Mouse (Mus musculus) G1E-ER4 (cell line): ENCODE measurements around the gene Tor1a. TPM values are rescaled to one million over a fixed set of nuclear protein-coding genes. Genes with fewer than 3 reads are reported as not detected.

Experiments used
- GATA1 ChIP-seq: IDR thresholded peaks from one replicate; pipeline ENCODE4 v1.8.0; 2012; ENCODE audit warnings: low read length, inconsistent platforms
- polyA plus RNA-seq: library from polyadenylated mRNA; stranded (reverse); fragments of >175 nt; gene quantifications from 2 replicates; pipeline ENCODE4 v1.2.3, GENCODE M21; 2012

Tor1a gene
- polyA plus RNA-seq, 1 experiment: 111 TPM

- no peak for TF ChIP-seq GATA1
These were observed 38.2 kb downstream of the Tor1a start, which contains the start of gene Ptges for GRCm38 (mm10) chr2:30929483-30930045. TSS of gene Ptges (minus strand) at chr2:30929863.

- TF ChIP-seq GATA1: no peak
These were observed 38.7 kb downstream of the Tor1a start for GRCm38 (mm10) chr2:30928893-30929482.

GRCm38 (mm10) chr2:30927844-30928628 lies 39.7 kb downstream of the Tor1a start:
- TF ChIP-seq GATA1: no peak

- TF ChIP-seq GATA1: no peak
These were observed 40.5 kb downstream of the Tor1a start for GRCm38 (mm10) chr2:30927151-30927781.

- no peak for TF ChIP-seq GATA1
These were observed 41.4 kb downstream of the Tor1a start for GRCm38 (mm10) chr2:30926381-30926780.

- TF ChIP-seq GATA1: no peak
These were observed 42.6 kb downstream of the Tor1a start for GRCm38 (mm10) chr2:30925181-30925580.

GRCm38 (mm10) chr2:30923099-30923498 lies 44.6 kb downstream of the Tor1a start:
- TF ChIP-seq GATA1: no peak

GRCm38 (mm10) chr2:30920216-30920615 lies 47.5 kb downstream of the Tor1a start:
- TF ChIP-seq GATA1: no peak

GRCm38 (mm10) chr2:30918780-30919329 lies 48.9 kb downstream of the Tor1a start:
- TF ChIP-seq GATA1: no peak

- no peak for TF ChIP-seq GATA1
These were observed 49.6 kb downstream of the Tor1a start for GRCm38 (mm10) chr2:30918126-30918525.

- TF ChIP-seq GATA1: no peak
These were observed 50.1 kb downstream of the Tor1a start for GRCm38 (mm10) chr2:30917649-30918048.

GRCm38 (mm10) chr2:30915376-30915775 lies 52.4 kb downstream of the Tor1a start:
- no peak for TF ChIP-seq GATA1

GRCm38 (mm10) chr2:30914836-30915235 lies 52.9 kb downstream of the Tor1a start:
- TF ChIP-seq GATA1: no peak

GRCm38 (mm10) chr2:30913022-30913421 lies 54.7 kb downstream of the Tor1a start:
- no peak for TF ChIP-seq GATA1

GRCm38 (mm10) chr2:30912291-30912773 lies 55.4 kb downstream of the Tor1a start:
- TF ChIP-seq GATA1: no peak

Other genes with a start within 250 kb of the Tor1a start
- gene 1700001O22Rik, start 164.3 kb downstream of the Tor1a start, polyA plus RNA-seq: not detected in 2 replicates
- 68.9 and 78.9 TPM in 2 replicates for gene Ntmt1, start 160.1 kb downstream of the Tor1a start, polyA plus RNA-seq
- gene Asb6, start 137.6 kb downstream of the Tor1a start, polyA plus RNA-seq: 44.5 and 49.3 TPM in 2 replicates
- not detected in 2 replicates for gene Prrx2, start 133.0 kb downstream of the Tor1a start, polyA plus RNA-seq
- gene Ptges, start 38.1 kb downstream of the Tor1a start, polyA plus RNA-seq: not detected in 2 replicates
- gene Tor1b, start 15.0 kb downstream of the Tor1a start, polyA plus RNA-seq: 19.3 and 19.9 TPM in 2 replicates
- gene BC005624, start 14.3 kb upstream of the Tor1a start, polyA plus RNA-seq: 10.4 and 24.1 TPM in 2 replicates
- gene Usp20, start 14.3 kb upstream of the Tor1a start, polyA plus RNA-seq: 6.3 and 9.2 TPM in 2 replicates
- 56.4 and 90.3 TPM in 2 replicates for gene Fnbp1, start 174.1 kb upstream of the Tor1a start, polyA plus RNA-seq
- 7.7 and 8.7 TPM in 2 replicates for gene Gpr107, start 184.4 kb upstream of the Tor1a start, polyA plus RNA-seq